Comparison of ENCODE assay signal across 17 mouse cellular contexts in the genomic region with DNA sequence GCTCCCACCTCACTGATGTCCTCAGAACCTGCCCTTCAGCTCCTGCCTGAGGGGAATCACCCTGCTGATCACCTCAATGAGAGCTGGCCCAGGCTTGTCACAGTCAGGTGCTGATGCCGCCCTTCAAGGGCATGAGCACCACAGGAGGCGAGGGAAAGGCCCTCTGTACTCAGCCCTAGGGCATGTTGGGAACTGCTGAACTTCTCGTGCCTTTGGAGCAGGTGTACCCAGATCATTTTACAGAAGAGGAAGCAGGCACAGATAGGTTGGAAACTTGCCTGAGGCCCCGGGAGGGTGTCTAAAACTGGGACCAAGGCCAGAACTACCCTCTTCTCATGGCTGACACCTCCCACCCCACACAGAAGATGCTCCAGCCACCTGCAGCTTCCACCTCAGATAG. TPM values are rescaled to one million over a fixed set of nuclear protein-coding genes. Genes with fewer than 3 reads are reported as not detected.
DNase-seq lines count a peak whose midpoint lies in the region; ATAC-seq and TF ChIP-seq lines count a peak whose summit lies in the region.
"Had no signal": no experiment of that assay in that cellular context is flagged by ENCODE, and none has a peak within 500 bp of the region (broad histone marks: within the 10 kb centered on the region; RNA-seq: fewer than 3 reads in every experiment).

No protein-coding gene starts in this region.

- no peaks in the 10 kb centered on the region for H3K9me3 ChIP-seq in kidney, embryonic 16.5 days (ENCODE audit: low read length)
- H3K9me3 ChIP-seq in G1E (replicated peaks): no peaks in the 10 kb centered on the region
- no peaks in the 10 kb centered on the region for H3K9me3 ChIP-seq in stomach, embryonic 16.5 days (replicated peaks; ENCODE audit: control insufficient read depth, low read length)
- H3K9me3 ChIP-seq: limb, embryonic 13.5 days; liver, embryonic 15.5 days had no signal

- no peaks in the 10 kb centered on the region for H3K36me3 ChIP-seq in kidney, embryonic 16.5 days (ENCODE audit: insufficient read depth, low read length)
- H3K36me3 ChIP-seq in G1E (replicated peaks): peaks cover 27% of the 10 kb centered on the region
- no peaks in the 10 kb centered on the region for H3K36me3 ChIP-seq in stomach, embryonic 16.5 days (ENCODE audit: control insufficient read depth, insufficient read depth, low read length)
- H3K36me3 ChIP-seq: limb, embryonic 13.5 days had no signal

- no peak overlapping the region for H3K4me3 ChIP-seq in kidney, embryonic 16.5 days (ENCODE audit: low read length)
- H3K4me3 ChIP-seq in G1E (ENCODE audit: low read depth, low read length): peak overlapping the region; percentile 13; the same call in 1 of the 2 replicates
- no peak overlapping the region for H3K4me3 ChIP-seq in stomach, embryonic 16.5 days (replicated peaks; ENCODE audit: low read length)
- H3K4me3 ChIP-seq: left cerebral cortex, adult 2 months; limb, embryonic 13.5 days; liver, embryonic 15.5 days had no signal

- TF ChIP-seq CTCF in G1E (IDR thresholded peaks at IDR 0.05; ENCODE audit: low read depth, low read length): no peak

- no peak overlapping the region for H3K9ac ChIP-seq in kidney, embryonic 16.5 days (replicated peaks; ENCODE audit: low read length)
- H3K9ac ChIP-seq in stomach, embryonic 16.5 days (ENCODE audit: low read length): no peak overlapping the region
- H3K9ac ChIP-seq: limb, embryonic 13.5 days; liver, embryonic 15.5 days had no signal

- no peak for ATAC-seq in kidney, embryonic 16.5 days (ENCODE audit: low FRiP score, low TSS enrichment)
- ATAC-seq in G1E (ENCODE audit: extremely low read depth, insufficient number of reproducible peaks, low FRiP score, poor library complexity, severe bottlenecking): no peak
- ATAC-seq in stomach, embryonic 16.5 days (ENCODE audit: insufficient read depth, low FRiP score): peak; percentile 50
- ATAC-seq: CD4-positive, CD25-positive, alpha-beta regulatory T cell, adult 4 months had no signal

- no peaks in the 10 kb centered on the region for H3K4me1 ChIP-seq in kidney, embryonic 16.5 days (ENCODE audit: insufficient read depth, low read length)
- H3K4me1 ChIP-seq in G1E (ENCODE audit: insufficient read depth, low read depth, low read length): peaks cover 20% of the 10 kb centered on the region
- peaks cover 17% of the 10 kb centered on the region for H3K4me1 ChIP-seq in stomach, embryonic 16.5 days (ENCODE audit: control insufficient read depth, insufficient read depth, low read length)

- 47% methylated on average over 4 of the region's 4 CpGs for whole genome bisulfite sequencing in kidney, embryonic 16.5 days
- WGBS in stomach, embryonic 16.5 days: 47% methylated on average over 4 of the region's 4 CpGs

- 0 out of 2 replicates have a peak, but pooled peaks cover 3% of the 10 kb centered on the region for H3K27me3 ChIP-seq in kidney, embryonic 16.5 days (ENCODE audit: insufficient read depth, low read length)
- peaks cover 50% of the 10 kb centered on the region for H3K27me3 ChIP-seq in G1E (ENCODE audit: insufficient read depth, low read length)
- no peaks in the 10 kb centered on the region for H3K27me3 ChIP-seq in stomach, embryonic 16.5 days (ENCODE audit: control insufficient read depth, insufficient read depth, low read length)
- H3K27me3 ChIP-seq: limb, embryonic 13.5 days had no signal

- no peak overlapping the region for H3K27ac ChIP-seq in kidney, embryonic 16.5 days (ENCODE audit: low read length)
- peak overlapping the region; percentile 64 for H3K27ac ChIP-seq in stomach, embryonic 16.5 days (ENCODE audit: low read length)
- H3K27ac ChIP-seq: left cerebral cortex, adult 2 months; limb, embryonic 13.5 days; liver, embryonic 15.5 days had no signal

- DNase-seq in kidney, adult 11 months: peak; percentile 53
- peak; percentile 36 for DNase-seq in testis, postnatal 14 days (ENCODE audit: low spot score)
- no peak for DNase-seq in testis, postnatal 10 days (ENCODE audit: low spot score)
- DNase-seq in G1E (ENCODE audit: low spot score): no peak
- no peak for DNase-seq in left cerebral cortex, adult 18-20 months (ENCODE audit: low spot score in 2 of 2)
- no peak for DNase-seq in right cerebral cortex, adult 2 months (ENCODE audit: low spot score in 2 of 2)
- DNase-seq: adrenal gland, adult 8-10 months; cerebellum, adult 8-10 months; gastrocnemius, postnatal 10 days; midbrain, embryonic 14.5 days; thymus, adult 18-20 months had no signal

- H3K4me2 ChIP-seq in kidney, embryonic 16.5 days (replicated peaks; ENCODE audit: low read depth, low read length): no peak overlapping the region
- H3K4me2 ChIP-seq in stomach, embryonic 16.5 days (ENCODE audit: low read depth, low read length): no peak overlapping the region
- H3K4me2 ChIP-seq: limb, embryonic 13.5 days; liver, embryonic 15.5 days had no signal

RNA-seq across cellular contexts. Expression of gene Isg20, which starts 5.5 kb away (rescaled TPM):
- 3.0 TPM in 2 replicates for polyA plus RNA-seq in kidney, embryonic 16.5 days (2015; fragmentation: Nextera tagmentation; extraction: Ambion mirVana)
- total RNA-seq in G1E (2014; fragmentation: Nextera tagmentation) (1.9 and 42.7 TPM in 2 replicates), G1E (2017) (1.1 and 2.1 TPM in 2 replicates)
- 0.59 and 0.70 TPM in 2 replicates for polyA plus RNA-seq in G1E (2012)
- polyA plus RNA-seq in stomach, embryonic 16.5 days (2015; fragmentation: Nextera tagmentation; extraction: Ambion mirVana): 22.4 and 24.3 TPM in 2 replicates
- total RNA-seq in left cerebral cortex, adult 18-20 months (2021): 1 to 10 TPM in 1 of 2 experiments, under 1 TPM in 1; 0.91 to 1.4 TPM

RNA-seq across cellular contexts. Expression of gene Aen, which starts 23.0 kb away (rescaled TPM):
- 46.8 and 48.0 TPM in 2 replicates for polyA plus RNA-seq in kidney, embryonic 16.5 days (2015; fragmentation: Nextera tagmentation; extraction: Ambion mirVana)
- total RNA-seq in G1E (2014; fragmentation: Nextera tagmentation) (15.3 and 18.7 TPM in 2 replicates), G1E (2017) (38.7 and 43.5 TPM in 2 replicates)
- 81.9 and 116 TPM in 2 replicates for polyA plus RNA-seq in G1E (2012)
- 35.9 and 38.4 TPM in 2 replicates for polyA plus RNA-seq in stomach, embryonic 16.5 days (2015; fragmentation: Nextera tagmentation; extraction: Ambion mirVana)
- total RNA-seq in left cerebral cortex, adult 18-20 months (2021): 10 to 100 TPM; 21.5 to 25.5 TPM

Comparison
In these comparisons a context has a peak if more than half of its experiments do, and no peak if none do; other contexts are left out.
1. DNase-seq: peak in kidney, adult 11 months (single experiment) and testis, postnatal 14 days (single experiment); none in testis, postnatal 10 days (single experiment), G1E (single experiment), left cerebral cortex, adult 18-20 months (0 of 2) and right cerebral cortex, adult 2 months (0 of 2).